Comparison of ENCODE assay signal across 8 mouse cellular contexts in the genomic region with DNA sequence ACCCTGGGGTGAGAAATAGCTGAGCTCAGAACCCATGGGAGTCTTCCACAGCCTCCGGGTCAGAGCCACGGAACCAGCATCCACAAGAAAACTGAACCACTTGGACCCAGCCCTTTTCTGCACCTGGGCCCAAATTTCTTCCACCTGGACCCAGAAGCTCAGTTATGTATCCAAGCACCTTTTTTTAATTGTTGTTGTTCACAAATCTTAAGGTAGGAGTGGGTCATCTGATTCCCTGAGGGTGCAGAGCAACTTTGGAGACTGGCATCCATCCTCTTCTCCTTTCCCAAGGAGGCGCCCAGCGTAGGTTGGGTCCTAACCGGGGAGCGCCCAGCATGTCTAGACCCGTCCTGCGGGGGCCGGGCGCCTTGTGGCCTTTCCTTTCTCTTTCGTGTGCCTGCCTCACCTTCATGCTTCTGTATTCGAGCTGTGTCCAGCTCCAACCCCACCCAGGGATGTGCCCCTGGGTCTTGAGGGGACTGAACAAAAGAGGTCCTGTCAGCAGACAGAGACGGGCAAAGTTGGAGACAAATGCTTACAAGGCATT. TPM values are rescaled to one million over a fixed set of nuclear protein-coding genes. Genes with fewer than 3 reads are reported as not detected.
A peak's percentile ranks its signal among the peaks of the same experiment; 100 is the strongest.
DNase-seq lines count a peak whose midpoint lies in the region; ATAC-seq and TF ChIP-seq lines count a peak whose summit lies in the region.

A gene (minus strand): TSS at position 51 of the 547 bp plus-strand sequence.
A gene (plus strand): TSS at position 222 of the 547 bp plus-strand sequence.

- H3K4me3 ChIP-seq in left cerebral cortex, adult 2 months, result peak within 1 kb of the TSS; percentile 66
- H3K4me3 ChIP-seq in embryonic facial prominence, embryonic 11.5 days (ENCODE audit: low read depth, low read length), result peak within 1 kb of the TSS; percentile 85
- peak within 1 kb of the TSS; percentile 49 for H3K4me3 ChIP-seq in hindbrain, embryonic 14.5 days (replicated peaks; ENCODE audit: low read length)
- peak within 1 kb of the TSS; percentile 99 for H3K4me3 ChIP-seq in megakaryocyte, embryonic 14.5 days (replicated peaks)

- ATAC-seq in embryonic facial prominence, embryonic 11.5 days (replicated peaks; ENCODE audit: insufficient number of reproducible peaks, low FRiP score, low TSS enrichment, low read depth), result 0 out of 2 replicates have a peak, but pooled peaks have one; percentile 1
- no peak for ATAC-seq in hindbrain, embryonic 14.5 days (ENCODE audit: low FRiP score)

- WGBS in embryonic facial prominence, embryonic 11.5 days, result 37% methylated on average over 13 of the region's 13 CpGs
- 36% methylated on average over 13 of the region's 13 CpGs for WGBS in hindbrain, embryonic 14.5 days

- H3K27ac ChIP-seq in left cerebral cortex, adult 2 months, result peak within 1 kb of the TSS; percentile 84
- H3K27ac ChIP-seq in embryonic facial prominence, embryonic 11.5 days (replicated peaks; ENCODE audit: low read depth, low read length), result peak within 1 kb of the TSS; percentile 7; the same call in 1 of the 2 replicates
- H3K27ac ChIP-seq in hindbrain, embryonic 14.5 days, result peak within 1 kb of the TSS; percentile 47; the same call in 1 of the 2 replicates

- peak within 1 kb of the TSS; percentile 65 for H3K4me2 ChIP-seq in embryonic facial prominence, embryonic 11.5 days (ENCODE audit: low read depth, low read length)
- peak within 1 kb of the TSS; percentile 58 for H3K4me2 ChIP-seq in hindbrain, embryonic 14.5 days (replicated peaks)

- no peaks in the 10 kb centered on the region for H3K9me3 ChIP-seq in embryonic facial prominence, embryonic 11.5 days (replicated peaks; ENCODE audit: control insufficient read depth, low read length)
- H3K9me3 ChIP-seq in hindbrain, embryonic 14.5 days (ENCODE audit: control insufficient read depth, low read length), result no peaks in the 10 kb centered on the region
- peaks cover 4% of the 10 kb centered on the region; the same call in 1 of the 2 replicates for H3K9me3 ChIP-seq in megakaryocyte, embryonic 14.5 days

- no peaks in the 10 kb centered on the region for H3K27me3 ChIP-seq in embryonic facial prominence, embryonic 11.5 days (ENCODE audit: control insufficient read depth, insufficient read depth, low read length)
- H3K27me3 ChIP-seq in hindbrain, embryonic 14.5 days (ENCODE audit: control insufficient read depth, insufficient read depth, low read length), result no peaks in the 10 kb centered on the region
- H3K27me3 ChIP-seq in megakaryocyte, embryonic 14.5 days (replicated peaks), result peaks cover 8% of the 10 kb centered on the region

- H3K4me1 ChIP-seq in embryonic facial prominence, embryonic 11.5 days (ENCODE audit: control insufficient read depth, insufficient read depth, low read length), result peaks cover 3% of the 10 kb centered on the region
- peaks cover 5% of the 10 kb centered on the region for H3K4me1 ChIP-seq in hindbrain, embryonic 14.5 days (replicated peaks; ENCODE audit: control insufficient read depth, insufficient read depth, low read length)
- H3K4me1 ChIP-seq in megakaryocyte, embryonic 14.5 days, result peaks cover 20% of the 10 kb centered on the region

- intact Hi-C loops in left cerebral cortex, adult 2 months (cut with DNase I), result loop anchor here (10.0 kb wide), 1 partner anchor 119 kb away; no protein-coding TSS in a partner anchor
- intact Hi-C loops in left cerebral cortex, postnatal 14 days (cut with DNase I), result no loop called here
- intact Hi-C loops in gastrocnemius, postnatal 36 days (cut with DNase I), result no loop called here

- no peak for TF ChIP-seq CTCF in left cerebral cortex, adult 2 months (IDR thresholded peaks at IDR 0.05)

- H3K36me3 ChIP-seq in embryonic facial prominence, embryonic 11.5 days (replicated peaks; ENCODE audit: control insufficient read depth, insufficient read depth, low read depth, low read length), result no peaks in the 10 kb centered on the region; the same call in 1 of the 2 replicates
- H3K36me3 ChIP-seq in hindbrain, embryonic 14.5 days (replicated peaks; ENCODE audit: control insufficient read depth, insufficient read depth), result peaks cover 15% of the 10 kb centered on the region; the same call in 1 of the 2 replicates
- H3K36me3 ChIP-seq in megakaryocyte, embryonic 14.5 days (replicated peaks; ENCODE audit: low read length), result peaks cover 29% of the 10 kb centered on the region

- DNase-seq in left cerebral cortex, adult 2 months (ENCODE audit: extremely low spot score in 1 of 2, low spot score in 2 of 2), result no peak
- DNase-seq in left cerebral cortex, postnatal 14 days (ENCODE audit: low spot score in 2 of 2), result no peak
- no peak for DNase-seq in embryonic facial prominence, embryonic 11.5 days (ENCODE audit: low spot score)
- no peak for DNase-seq in hindbrain, embryonic 14.5 days (ENCODE audit: low spot score)
- no peak for DNase-seq in frontal cortex, postnatal 25 days (ENCODE audit: low spot score in 2 of 2)
- DNase-seq in gastrocnemius, postnatal 36 days, result no peak
- DNase-seq in right cerebral cortex, postnatal 25 days, result no peak

- H3K9ac ChIP-seq in embryonic facial prominence, embryonic 11.5 days (replicated peaks; ENCODE audit: low read length), result peak within 1 kb of the TSS; percentile 83
- peak within 1 kb of the TSS; percentile 60 for H3K9ac ChIP-seq in hindbrain, embryonic 14.5 days

RNA-seq across cellular contexts. Expression of the first gene that starts in this region (rescaled TPM):
- not detected for total RNA-seq in left cerebral cortex, adult 2 months (2021)
- not detected for total RNA-seq in left cerebral cortex, postnatal 14 days (2021)
- polyA plus RNA-seq in embryonic facial prominence, embryonic 11.5 days (2014; fragmentation: Nextera tagmentation; extraction: Ambion mirVana), result not detected in 2 replicates
- polyA plus RNA-seq in hindbrain, embryonic 14.5 days (2014; fragmentation: Nextera tagmentation; extraction: Ambion mirVana), result not detected in 2 replicates
- polyA plus RNA-seq in megakaryocyte, embryonic 14.5 days (2012; ENCODE audit: insufficient read depth, low replicate concordance), result not detected in 2 replicates
- total RNA-seq in gastrocnemius, postnatal 36 days (2021), result not detected

RNA-seq across cellular contexts. Expression of the second gene that starts in this region (rescaled TPM):
- 10 to 100 TPM; 32.8 to 39.5 TPM for total RNA-seq in left cerebral cortex, adult 2 months (2021)
- 10 to 100 TPM; 34.7 to 37.8 TPM for total RNA-seq in left cerebral cortex, postnatal 14 days (2021)
- polyA plus RNA-seq in embryonic facial prominence, embryonic 11.5 days (2014; fragmentation: Nextera tagmentation; extraction: Ambion mirVana), result 99.0 and 111 TPM in 2 replicates
- polyA plus RNA-seq in hindbrain, embryonic 14.5 days (2014; fragmentation: Nextera tagmentation; extraction: Ambion mirVana), result 47.4 and 52.3 TPM in 2 replicates
- 101 and 159 TPM in 2 replicates for polyA plus RNA-seq in megakaryocyte, embryonic 14.5 days (2012; ENCODE audit: insufficient read depth, low replicate concordance)
- total RNA-seq in gastrocnemius, postnatal 36 days (2021), result 10 to 100 TPM; 17.1 to 21.4 TPM

Comparison
In these comparisons a context has a peak if more than half of its experiments do, and no peak if none do; other contexts are left out.
1. H3K27ac ChIP-seq: peak in every context shown above with its lines; median percentile 84 in left cerebral cortex, adult 2 months; 47 in hindbrain, embryonic 14.5 days; 7 in embryonic facial prominence, embryonic 11.5 days.
2. H3K4me3 ChIP-seq: peak in every context shown above with its lines; median percentile 99 in megakaryocyte, embryonic 14.5 days; 85 in embryonic facial prominence, embryonic 11.5 days; 66 in left cerebral cortex, adult 2 months; 49 in hindbrain, embryonic 14.5 days.